Mouse (Mus musculus) kidney, embryonic 15.5 days (tissue): ENCODE data around the gene Zzef1. TPM values are rescaled to one million over a fixed set of nuclear protein-coding genes. Genes with fewer than 3 reads are reported as not detected.

Experiments used
- ATAC-seq: fragments of 200-750 bp; cut with Nextera tagmentation; replicated peaks from 2 replicates; pipeline ENCODE4 v1.8.0; 2017; ENCODE audit warnings: moderate TSS enrichment; ENCODE audit not compliant: low FRiP score
- H3K27ac ChIP-seq: fragments of 300-500 bp; sonication (generic); 2 replicates; pipeline ENCODE4 v1.5.1; 2015; ENCODE audit warnings: mild to moderate bottlenecking, inconsistent platforms
- H3K27me3 ChIP-seq: fragments of 300-500 bp; sonication (generic); 2 replicates; pipeline ENCODE4 v1.6.1; 2015; ENCODE audit warnings: inconsistent platforms
- H3K36me3 ChIP-seq: fragments of 300-500 bp; sonication (generic); 2 replicates; pipeline ENCODE4 v1.6.1; 2015; ENCODE audit warnings: inconsistent platforms
- H3K4me1 ChIP-seq: fragments of 300-500 bp; sonication (generic); 2 replicates; pipeline ENCODE4 v1.6.1; 2015; ENCODE audit warnings: inconsistent platforms
- H3K4me2 ChIP-seq: fragments of 300-500 bp; sonication (generic); 2 replicates; pipeline ENCODE4 v1.6.1; 2015; ENCODE audit warnings: moderate library complexity, mild to moderate bottlenecking, inconsistent platforms
- H3K4me3 ChIP-seq: fragments of 300-500 bp; sonication (generic); replicated peaks from 2 replicates; pipeline ENCODE4 v1.5.1; 2015; ENCODE audit warnings: mild to moderate bottlenecking, inconsistent platforms
- H3K9ac ChIP-seq: fragments of 300-500 bp; sonication (generic); 2 replicates; pipeline ENCODE4 v1.6.1; 2015; ENCODE audit warnings: mild to moderate bottlenecking, inconsistent platforms
- H3K9me3 ChIP-seq: fragments of 300-500 bp; sonication (generic); replicated peaks from 2 replicates; pipeline ENCODE4 v1.6.1; 2016; ENCODE audit warnings: inconsistent platforms
- WGBS: fragments of 180-500 bp; shearing (Covaris S2); methylation state at CpG from one replicate; pipeline ENCODE4 v1.1.7; 2015; ENCODE audit warnings: mixed read lengths; 5-methylcytosine and 5-hydroxymethylcytosine counted together
- polyA plus RNA-seq: library from polyadenylated mRNA; unstranded; fragments of >200 nt; fragmentation: Nextera tagmentation; extraction: Ambion mirVana; gene quantifications from 2 replicates; pipeline ENCODE4 v1.2.1, GENCODE M21; 2015

Zzef1 gene
- polyA plus RNA-seq, 1 experiment from 2014 or later: 8.9 TPM

DNA sequence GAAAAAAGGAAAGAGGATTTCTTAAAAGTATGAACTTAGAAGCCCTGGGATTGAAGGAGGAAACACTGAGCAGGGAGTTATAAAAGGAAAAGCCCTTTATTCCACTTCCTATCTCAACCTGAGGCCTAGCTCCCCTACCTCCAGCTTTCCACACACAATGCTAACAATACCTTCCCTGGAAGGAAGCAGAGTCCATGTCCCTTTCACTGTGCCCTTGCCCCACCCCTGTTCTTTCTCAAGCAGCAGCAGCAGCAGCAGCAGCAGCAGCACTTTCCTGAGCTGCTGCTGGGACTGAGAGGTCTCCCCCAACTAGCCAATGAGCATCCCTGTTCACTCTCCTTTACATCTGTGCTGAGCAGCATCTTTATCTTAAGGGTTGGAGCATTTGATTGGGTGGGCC lies 17.1 kb upstream of the Zzef1 start:
- no peak overlapping the region for H3K9ac ChIP-seq
- H3K36me3 ChIP-seq: no peaks in the 10 kb centered on the region
- no peak for ATAC-seq
- H3K4me1 ChIP-seq: no peaks in the 10 kb centered on the region
- no peaks in the 10 kb centered on the region for H3K27me3 ChIP-seq
- no peaks in the 10 kb centered on the region for H3K9me3 ChIP-seq
- no peak overlapping the region for H3K4me3 ChIP-seq
- no peak overlapping the region for H3K4me2 ChIP-seq
- no peak overlapping the region for H3K27ac ChIP-seq

DNA sequence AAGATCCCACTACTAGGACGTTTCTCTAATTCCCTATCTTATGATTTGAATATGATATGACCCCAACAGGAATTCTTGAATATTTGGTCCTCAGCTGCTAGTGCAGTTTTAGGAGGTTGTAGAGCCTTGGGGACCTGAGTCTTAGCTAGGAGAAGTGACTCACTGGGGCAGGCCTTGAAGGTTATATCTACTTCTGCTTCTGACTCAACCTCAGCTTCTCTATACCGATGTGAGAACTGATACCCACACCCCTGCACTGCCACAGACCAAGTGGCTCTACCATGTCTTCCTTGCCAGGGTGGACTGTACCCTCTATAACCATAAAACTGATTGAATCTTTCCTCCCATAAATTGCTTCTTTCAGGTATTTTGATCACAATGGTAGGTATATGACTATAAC lies 13.9 kb upstream of the Zzef1 start:
- Histone ChIP-seq H3K27me3 (no peaks in the 10 kb centered on the region), H3K36me3 (no peaks in the 10 kb centered on the region), H3K27ac (no peak overlapping the region), H3K9ac (no peak overlapping the region), H3K4me3 (no peak overlapping the region), H3K4me2 (no peak overlapping the region), H3K9me3 (no peaks in the 10 kb centered on the region), H3K4me1 (no peaks in the 10 kb centered on the region)
- 76% methylated on average over 2 of the region's 2 CpGs for WGBS
- ATAC-seq: no peak

DNA sequence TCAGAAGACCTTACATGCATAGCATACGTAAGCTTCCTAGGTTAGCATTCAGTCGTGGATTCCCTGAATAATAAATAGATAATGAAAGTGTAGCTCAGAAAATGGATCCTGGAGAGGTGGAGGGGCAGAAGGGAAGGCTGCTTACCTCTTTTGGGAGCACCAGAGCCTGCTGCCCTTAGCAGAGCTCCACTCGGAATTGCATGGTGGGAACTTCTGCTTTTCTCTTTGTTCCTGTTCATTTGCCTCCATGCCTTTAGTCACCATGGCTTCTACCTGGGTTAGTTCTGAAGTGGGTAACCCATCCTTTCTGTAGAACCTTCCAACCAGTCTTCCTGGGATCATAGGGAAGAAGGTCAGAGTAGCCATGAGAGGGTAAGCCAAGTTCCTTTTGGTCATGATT lies 13.5 kb upstream of the Zzef1 start:
- Histone ChIP-seq H3K36me3 (no peaks in the 10 kb centered on the region), H3K27ac (no peak overlapping the region), H3K4me2 (no peak overlapping the region), H3K4me1 (no peaks in the 10 kb centered on the region), H3K4me3 (no peak overlapping the region), H3K9ac (no peak overlapping the region), H3K27me3 (no peaks in the 10 kb centered on the region), H3K9me3 (no peaks in the 10 kb centered on the region)
- WGBS: 82% methylated on average over 3 of the region's 3 CpGs
- ATAC-seq: no peak

DNA sequence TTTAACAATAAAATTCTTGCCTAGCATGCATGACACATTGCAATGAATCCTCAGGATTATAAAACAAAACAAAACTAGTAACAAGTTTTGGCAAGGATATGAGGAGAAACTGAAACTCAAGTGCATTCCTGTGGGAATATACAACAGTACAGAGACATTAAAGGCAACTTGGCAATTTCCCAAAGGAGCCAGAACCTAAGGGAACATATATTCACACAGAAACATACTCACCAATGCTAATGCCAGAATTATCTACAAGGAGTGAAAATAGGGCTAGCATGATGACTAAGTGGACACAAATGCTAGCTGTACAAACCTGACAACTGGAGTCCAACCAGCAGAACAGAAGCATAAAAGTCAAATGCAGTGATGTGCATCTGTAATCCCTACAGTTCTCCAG lies 4.0 kb upstream of the Zzef1 start:
- ATAC-seq: no peak

DNA sequence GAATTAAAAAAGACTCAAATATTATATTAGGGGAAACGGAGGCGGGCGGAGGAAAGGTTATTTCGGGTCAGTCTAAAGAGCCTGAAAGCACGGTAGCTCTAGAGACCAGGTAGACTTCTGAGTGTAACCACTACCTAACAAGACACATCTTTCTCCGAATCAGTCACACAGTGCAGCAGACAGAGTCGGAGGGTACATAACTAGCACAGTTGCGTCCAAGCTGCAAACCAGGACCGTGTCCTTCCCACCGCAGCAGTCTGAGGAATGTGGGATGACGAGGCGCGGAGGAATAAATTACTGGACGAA lies 924 bp upstream of the Zzef1 start:
- peak; percentile 34 for ATAC-seq
- Histone ChIP-seq H3K27ac (peak overlapping the region; percentile 88), H3K4me2 (peak overlapping the region; percentile 88), H3K27me3 (no peaks in the 10 kb centered on the region), H3K9ac (peak overlapping the region; percentile 83), H3K9me3 (no peaks in the 10 kb centered on the region), H3K36me3 (no peaks in the 10 kb centered on the region), H3K4me3 (peak overlapping the region; percentile 99), H3K4me1 (peaks cover 19% of the 10 kb centered on the region)
- 20% methylated on average over 14 of the region's 14 CpGs for WGBS

More for the DNA sequence above, 4.0 kb upstream of the Zzef1 start:
- Histone ChIP-seq H3K36me3 (no peaks in the 10 kb centered on the region), H3K27ac (no peak overlapping the region), H3K4me1 (peaks cover 8% of the 10 kb centered on the region), H3K9ac (no peak overlapping the region), H3K9me3 (no peaks in the 10 kb centered on the region), H3K27me3 (no peaks in the 10 kb centered on the region), H3K4me2 (no peak overlapping the region), H3K4me3 (no peak overlapping the region)

DNA sequence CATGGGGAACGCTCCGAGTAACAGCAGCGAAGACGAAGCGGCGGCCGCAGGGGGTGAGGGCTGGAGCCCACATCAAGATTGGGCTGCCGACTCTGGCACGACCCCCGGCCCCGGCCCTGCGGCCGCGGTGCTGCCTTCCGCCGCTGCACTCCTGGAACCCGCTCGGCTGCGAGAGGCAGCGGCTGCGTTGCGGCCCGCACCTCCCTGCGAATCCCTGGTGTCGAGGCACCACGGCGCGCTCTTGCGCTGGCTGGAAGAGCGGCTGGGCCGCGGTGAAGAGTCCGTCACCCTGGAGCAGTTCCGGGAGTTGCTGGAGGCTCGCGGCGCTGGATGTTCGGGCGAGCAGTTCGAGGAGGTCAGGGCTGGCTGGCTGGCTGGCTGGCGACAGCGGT lies 266 bp downstream of the Zzef1 start:
- Histone ChIP-seq H3K36me3 (no peaks in the 10 kb centered on the region), H3K4me3 (peak overlapping the region; percentile 99), H3K27ac (0 out of 2 replicates have a peak overlapping the region, but pooled peaks have one; percentile 88), H3K4me2 (peak overlapping the region; percentile 88), H3K9ac (peak overlapping the region; percentile 83), H3K27me3 (no peaks in the 10 kb centered on the region), H3K9me3 (no peaks in the 10 kb centered on the region), H3K4me1 (peaks cover 19% of the 10 kb centered on the region)
- under 1% methylated on average over 42 of the region's 42 CpGs for WGBS
- ATAC-seq: peak; percentile 61

DNA sequence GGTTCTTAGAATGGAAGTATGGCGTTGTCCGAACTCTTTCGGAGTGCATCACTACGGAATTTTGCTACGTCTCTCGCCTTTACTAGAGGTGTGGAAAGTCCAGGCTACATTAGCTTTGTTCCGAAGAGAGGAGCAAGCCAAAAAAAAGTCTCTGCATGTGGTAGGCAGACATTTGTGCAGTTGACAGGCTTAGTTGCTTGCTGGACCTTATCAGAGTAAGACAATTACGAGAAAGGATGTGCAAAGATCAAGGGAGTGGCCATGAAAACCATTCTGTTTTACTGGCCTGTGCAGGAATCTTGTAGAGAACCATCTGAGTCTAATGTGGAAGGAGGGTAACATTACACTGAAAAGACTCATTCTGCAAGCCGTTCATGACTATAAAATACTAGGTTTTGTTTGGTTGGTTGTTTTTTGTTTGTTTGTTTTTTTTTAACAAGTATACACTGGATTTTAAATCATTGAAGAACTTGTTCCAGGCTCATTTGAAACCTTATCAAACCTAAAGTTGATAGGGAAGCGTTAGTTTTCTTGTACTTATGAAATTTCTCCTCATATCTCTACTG lies 830 bp downstream of the Zzef1 start:
- Histone ChIP-seq H3K4me2 (peak overlapping the region; percentile 88), H3K9ac (peak overlapping the region; percentile 83), H3K36me3 (no peaks in the 10 kb centered on the region), H3K27ac (no peak overlapping the region), H3K9me3 (no peaks in the 10 kb centered on the region), H3K4me3 (peak overlapping the region; percentile 99), H3K4me1 (peaks cover 19% of the 10 kb centered on the region), H3K27me3 (no peaks in the 10 kb centered on the region)
- no peak for ATAC-seq
- 12% methylated on average over 10 of the region's 10 CpGs for WGBS

DNA sequence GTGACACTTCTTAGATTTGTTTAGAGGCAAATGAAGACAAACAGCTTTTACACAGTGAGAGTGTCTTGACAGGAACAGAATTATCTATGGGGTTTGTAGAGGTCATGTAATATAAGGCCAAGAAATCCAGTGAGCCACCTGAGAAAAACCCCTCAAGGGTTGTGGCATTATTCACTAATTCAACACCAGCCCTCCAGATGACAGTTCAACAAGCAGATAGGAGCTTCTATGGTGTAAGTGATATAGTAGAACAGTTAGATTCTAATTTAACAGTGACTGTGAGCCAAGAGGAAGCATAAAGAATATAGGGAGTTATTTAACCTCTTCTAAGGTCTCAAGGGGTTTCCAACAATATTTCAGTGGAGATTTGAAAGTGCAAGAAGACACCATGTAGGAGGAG lies 2.1 kb downstream of the Zzef1 start:
- Histone ChIP-seq H3K36me3 (no peaks in the 10 kb centered on the region), H3K4me2 (no peak overlapping the region), H3K27ac (no peak overlapping the region), H3K4me1 (peaks cover 19% of the 10 kb centered on the region), H3K27me3 (no peaks in the 10 kb centered on the region), H3K9ac (no peak overlapping the region), H3K4me3 (no peak overlapping the region), H3K9me3 (no peaks in the 10 kb centered on the region)
- no peak for ATAC-seq

DNA sequence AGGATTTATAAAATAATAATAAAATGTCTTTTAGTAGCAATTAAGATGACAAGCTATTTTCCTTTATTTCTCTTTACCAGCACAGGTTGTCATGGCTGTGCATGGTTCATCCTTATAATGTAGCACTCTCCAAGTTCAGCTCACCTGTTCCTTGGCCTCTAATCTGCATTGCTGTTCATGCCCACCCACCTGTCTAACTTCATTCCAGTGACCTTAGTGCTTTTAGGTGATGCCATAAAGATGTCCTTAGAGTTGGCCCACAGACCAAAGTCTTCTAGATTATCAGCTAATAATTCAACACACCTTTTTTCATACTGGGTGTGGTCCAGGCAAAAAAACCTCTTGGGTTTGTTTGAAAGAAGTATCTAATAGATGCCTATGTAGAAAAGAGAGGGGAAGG lies 5.2 kb downstream of the Zzef1 start:
- Histone ChIP-seq H3K9ac (no peak overlapping the region), H3K36me3 (no peaks in the 10 kb centered on the region), H3K4me2 (no peak overlapping the region), H3K27me3 (no peaks in the 10 kb centered on the region), H3K27ac (no peak overlapping the region), H3K9me3 (no peaks in the 10 kb centered on the region), H3K4me1 (peaks cover 15% of the 10 kb centered on the region), H3K4me3 (no peak overlapping the region)
- no peak for ATAC-seq

DNA sequence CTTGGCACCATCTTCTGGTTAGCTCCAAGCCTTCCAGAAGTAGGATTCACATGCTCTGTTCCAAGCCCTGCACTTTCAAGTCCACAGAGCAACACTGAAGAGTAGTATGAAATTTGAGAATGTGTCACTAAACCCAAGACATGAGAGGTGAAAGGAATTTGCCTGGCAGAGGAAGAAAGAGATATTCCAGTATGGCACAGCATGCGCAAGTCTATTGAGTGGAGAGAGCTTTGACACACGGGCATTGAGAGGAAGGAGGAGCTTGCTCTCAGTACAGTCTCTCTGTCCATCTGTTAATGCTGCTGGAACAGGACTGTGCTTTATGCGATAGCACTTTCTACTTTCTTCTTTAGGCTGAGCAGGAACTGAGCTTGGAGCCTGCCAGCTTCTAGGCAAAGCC lies 7.0 kb downstream of the Zzef1 start:
- WGBS: 85% methylated on average over 3 of the region's 3 CpGs
- Histone ChIP-seq H3K4me3 (no peak overlapping the region), H3K27me3 (no peaks in the 10 kb centered on the region), H3K9me3 (no peaks in the 10 kb centered on the region), H3K36me3 (no peaks in the 10 kb centered on the region), H3K4me2 (no peak overlapping the region), H3K27ac (no peak overlapping the region), H3K4me1 (0 out of 2 replicates have a peak, but pooled peaks cover 5% of the 10 kb centered on the region), H3K9ac (no peak overlapping the region)
- no peak for ATAC-seq

DNA sequence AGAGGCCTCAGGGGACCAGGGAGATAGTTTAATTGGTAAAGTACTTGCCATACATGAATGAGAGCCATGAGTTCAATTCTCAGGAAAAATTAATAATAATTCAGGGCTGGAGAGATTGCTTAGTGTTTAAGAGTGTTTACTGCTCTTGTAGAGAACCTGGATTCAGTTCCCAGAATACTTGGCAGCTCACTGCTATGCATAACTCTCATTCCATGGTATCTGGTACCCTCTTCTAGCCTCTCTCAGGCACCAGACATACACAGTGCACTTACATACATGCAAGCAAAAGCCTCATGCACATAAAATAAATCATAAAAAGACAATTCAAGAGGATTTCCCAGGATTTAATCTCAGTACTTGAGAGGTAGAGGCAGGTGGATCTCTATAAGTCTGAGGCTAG lies 8.6 kb downstream of the Zzef1 start:
- Histone ChIP-seq H3K27ac (no peak overlapping the region), H3K9ac (no peak overlapping the region), H3K27me3 (no peaks in the 10 kb centered on the region), H3K4me3 (no peak overlapping the region), H3K4me1 (no peaks in the 10 kb centered on the region), H3K36me3 (no peaks in the 10 kb centered on the region), H3K9me3 (no peaks in the 10 kb centered on the region), H3K4me2 (no peak overlapping the region)
- ATAC-seq: no peak

DNA sequence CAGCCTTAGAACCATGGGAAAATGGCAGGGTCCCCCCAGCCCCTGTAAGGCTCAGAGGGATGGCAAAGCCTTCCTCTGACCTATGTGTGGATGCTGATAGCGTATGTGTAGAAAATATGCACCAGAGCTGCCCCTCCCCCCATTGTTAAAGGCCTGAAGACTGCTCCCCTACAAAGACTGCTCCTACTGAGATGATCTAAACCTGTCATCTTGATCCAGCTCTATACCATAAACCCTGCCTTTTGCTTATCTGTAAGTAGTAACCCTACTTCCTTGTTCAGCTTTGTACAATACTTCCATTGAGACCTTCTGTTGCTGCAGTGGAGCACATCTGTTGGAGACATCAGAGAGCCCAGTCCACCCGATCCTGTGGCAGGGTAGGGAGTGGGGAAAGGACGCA lies 9.2 kb downstream of the Zzef1 start:
- Histone ChIP-seq H3K9ac (no peak overlapping the region), H3K4me1 (no peaks in the 10 kb centered on the region), H3K36me3 (no peaks in the 10 kb centered on the region), H3K9me3 (no peaks in the 10 kb centered on the region), H3K27me3 (no peaks in the 10 kb centered on the region), H3K27ac (no peak overlapping the region), H3K4me3 (no peak overlapping the region), H3K4me2 (no peak overlapping the region)
- WGBS: 90% methylated on average over 3 of the region's 3 CpGs
- no peak for ATAC-seq

DNA sequence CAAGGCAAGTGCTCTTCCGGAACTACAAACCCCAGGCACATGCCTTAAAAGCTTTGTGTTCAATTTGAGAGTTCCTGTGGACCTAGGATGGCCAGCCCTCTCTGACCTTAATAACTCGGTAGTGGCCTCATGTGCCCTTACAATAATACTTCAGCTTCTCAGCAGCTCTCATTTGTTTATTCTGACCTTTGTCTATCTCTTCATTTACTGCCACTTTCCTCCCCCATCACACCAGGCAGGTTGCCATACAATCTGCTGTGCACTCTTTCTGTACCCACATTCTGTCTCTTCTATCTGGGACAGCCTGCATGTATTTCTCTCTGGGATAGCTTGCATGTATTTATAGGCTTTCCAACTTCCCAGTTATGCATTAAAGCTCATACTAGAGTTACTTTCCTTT lies 10.5 kb downstream of the Zzef1 start:
- H3K9ac ChIP-seq: no peak overlapping the region
- no peak overlapping the region for H3K27ac ChIP-seq
- H3K4me1 ChIP-seq: no peaks in the 10 kb centered on the region
- 74% methylated on average over 2 of the region's 2 CpGs for WGBS
- ATAC-seq: no peak
- no peaks in the 10 kb centered on the region for H3K9me3 ChIP-seq
- no peaks in the 10 kb centered on the region for H3K27me3 ChIP-seq
- no peak overlapping the region for H3K4me3 ChIP-seq
- H3K4me2 ChIP-seq: no peak overlapping the region
- H3K36me3 ChIP-seq: no peaks in the 10 kb centered on the region
